Mouse (Mus musculus): ENCODE measurements around the gene Fbp1. TPM values are rescaled to one million over a fixed set of nuclear protein-coding genes. Genes with fewer than 3 reads are reported as not detected.
"Not testable (repeated sequence)": the region's sequence is repeated elsewhere in the genome, so short reads cannot be mapped to it uniquely, and the experiment has no call there.

Fbp1 gene
- polyA plus RNA-seq, 1 experiment: 13.1 TPM

- DNase-seq (ENCODE audit: low spot score): no peak
Measured at GRCm38 (mm10) chr13:62884536-62884935, 3.5 kb downstream of the Fbp1 start.

- DNase-seq (ENCODE audit: low spot score): no peak
Measured at GRCm38 (mm10) chr13:62883925-62884324, 4.2 kb downstream of the Fbp1 start.

- DNase-seq (ENCODE audit: low spot score): no peak
Measured at GRCm38 (mm10) chr13:62883436-62883835, 4.6 kb downstream of the Fbp1 start.

- DNase-seq (ENCODE audit: low spot score): no peak
Measured at GRCm38 (mm10) chr13:62882856-62883255, 5.2 kb downstream of the Fbp1 start.

GRCm38 (mm10) chr13:62881336-62881735 lies 6.7 kb downstream of the Fbp1 start:
- DNase-seq (ENCODE audit: low spot score): no peak

GRCm38 (mm10) chr13:62879831-62880615 lies 8.1 kb downstream of the Fbp1 start:
- DNase-seq (ENCODE audit: low spot score): no peak

- DNase-seq (ENCODE audit: low spot score): no peak
Measured at GRCm38 (mm10) chr13:62879411-62879810, 8.7 kb downstream of the Fbp1 start.

- no peak for DNase-seq (ENCODE audit: low spot score)
Measured at GRCm38 (mm10) chr13:62877247-62877646, 10.8 kb downstream of the Fbp1 start.

GRCm38 (mm10) chr13:62876111-62876510 lies 12.0 kb downstream of the Fbp1 start:
- no peak for DNase-seq (ENCODE audit: low spot score)

- no peak for DNase-seq (ENCODE audit: low spot score)
Measured at GRCm38 (mm10) chr13:62872252-62872651, 15.8 kb downstream of the Fbp1 start.

GRCm38 (mm10) chr13:62870605-62871004 lies 17.5 kb downstream of the Fbp1 start:
- DNase-seq (ENCODE audit: low spot score): no peak

- no peak for DNase-seq (ENCODE audit: low spot score)
Measured at GRCm38 (mm10) chr13:62866817-62867216, 21.3 kb downstream of the Fbp1 start.

- no peak for DNase-seq (ENCODE audit: low spot score)
Measured at GRCm38 (mm10) chr13:62865651-62866315, 22.3 kb downstream of the Fbp1 start.

GRCm38 (mm10) chr13:62863771-62864170 lies 24.3 kb downstream of the Fbp1 start:
- DNase-seq (ENCODE audit: low spot score): no peak

GRCm38 (mm10) chr13:62862875-62863274 lies 25.2 kb downstream of the Fbp1 start:
- DNase-seq (ENCODE audit: low spot score): no peak

- no peak for DNase-seq (ENCODE audit: low spot score)
Measured at GRCm38 (mm10) chr13:62860068-62860467, 28.0 kb downstream of the Fbp1 start.

GRCm38 (mm10) chr13:62859251-62859650 lies 28.8 kb downstream of the Fbp1 start:
- not testable (repeated sequence) for DNase-seq (ENCODE audit: low spot score)

- DNase-seq (ENCODE audit: low spot score): no peak
Measured at GRCm38 (mm10) chr13:62857941-62858915, 29.9 kb downstream of the Fbp1 start, which contains the start of gene Fbp2. Gene Fbp2 (minus strand): TSS chr13:62858422.

GRCm38 (mm10) chr13:62856850-62857249 lies 31.2 kb downstream of the Fbp1 start:
- DNase-seq (ENCODE audit: low spot score): no peak

GRCm38 (mm10) chr13:62856305-62856675 lies 31.8 kb downstream of the Fbp1 start:
- DNase-seq (ENCODE audit: low spot score): peak; percentile 64

GRCm38 (mm10) chr13:62855396-62856304 lies 32.4 kb downstream of the Fbp1 start:
- no peak for DNase-seq (ENCODE audit: low spot score)

Data from urinary bladder, adult 2 months (tissue).